Mouse (Mus musculus): Measurements from ENCODE around the gene Zbtb11. TPM values are rescaled to one million over a fixed set of nuclear protein-coding genes. Genes with fewer than 3 reads are reported as not detected.
"Not testable (repeated sequence)": the region's sequence is repeated elsewhere in the genome, so short reads cannot be mapped to it uniquely, and the experiment has no call there.

Gene Zbtb11
- polyA plus RNA-seq, 1 experiment from 2014 or later = 10.9 TPM

DNA sequence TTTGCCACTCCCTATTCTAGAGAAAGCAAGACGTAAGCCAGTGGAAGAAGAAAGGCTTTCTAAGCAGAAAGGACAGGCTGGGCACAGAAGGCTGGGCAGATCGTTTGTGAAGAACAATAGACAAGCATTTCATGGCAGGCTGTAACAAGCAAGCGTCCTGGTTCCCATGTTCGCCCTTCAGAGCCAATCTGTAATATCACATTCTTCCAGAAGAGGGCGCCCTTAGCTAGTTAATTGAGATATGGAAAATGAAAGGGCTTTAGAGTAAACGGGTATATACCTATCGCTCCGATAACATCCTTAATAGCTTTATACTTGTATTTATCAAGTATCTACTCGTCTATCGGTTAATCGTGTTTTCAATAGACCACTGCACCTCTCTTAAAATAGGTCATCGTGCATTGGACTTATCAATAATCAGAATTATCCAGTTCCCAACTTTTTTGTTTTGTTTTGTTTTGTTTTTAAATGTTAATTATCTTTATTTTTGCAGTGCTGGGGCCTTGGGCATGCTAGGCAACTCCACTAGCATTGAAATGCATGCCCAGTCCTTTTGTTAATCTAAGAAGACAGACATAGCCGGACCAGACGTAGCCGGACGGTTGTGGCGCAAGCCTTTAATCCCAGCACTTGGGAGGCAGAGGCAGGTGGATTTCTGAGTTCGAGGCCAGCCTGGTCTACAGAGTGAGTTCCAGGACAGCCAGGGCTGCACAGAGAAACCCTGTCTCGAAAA is 22.6 kb upstream of the Zbtb11 start:
- 25% methylated on average over 19 of the region's 19 CpGs for WGBS (ENCODE audit: insufficient replicate concordance)
- Histone ChIP-seq H3K4me2 (peak overlapping the region; percentile 64), H3K27me3 (no peaks in the 10 kb centered on the region), H3K36me3 (no peaks in the 10 kb centered on the region), H3K27ac (no peak overlapping the region), H3K4me1 (replicated peaks) (peaks cover 7% of the 10 kb centered on the region), H3K9ac (peak overlapping the region; percentile 46), H3K9me3 (replicated peaks) (no peaks in the 10 kb centered on the region), H3K4me3 (replicated peaks) (peak overlapping the region; percentile 48)
- peak; percentile 59 for ATAC-seq (ENCODE audit: low read depth)
- peak; percentile 76 for DNase-seq

DNA sequence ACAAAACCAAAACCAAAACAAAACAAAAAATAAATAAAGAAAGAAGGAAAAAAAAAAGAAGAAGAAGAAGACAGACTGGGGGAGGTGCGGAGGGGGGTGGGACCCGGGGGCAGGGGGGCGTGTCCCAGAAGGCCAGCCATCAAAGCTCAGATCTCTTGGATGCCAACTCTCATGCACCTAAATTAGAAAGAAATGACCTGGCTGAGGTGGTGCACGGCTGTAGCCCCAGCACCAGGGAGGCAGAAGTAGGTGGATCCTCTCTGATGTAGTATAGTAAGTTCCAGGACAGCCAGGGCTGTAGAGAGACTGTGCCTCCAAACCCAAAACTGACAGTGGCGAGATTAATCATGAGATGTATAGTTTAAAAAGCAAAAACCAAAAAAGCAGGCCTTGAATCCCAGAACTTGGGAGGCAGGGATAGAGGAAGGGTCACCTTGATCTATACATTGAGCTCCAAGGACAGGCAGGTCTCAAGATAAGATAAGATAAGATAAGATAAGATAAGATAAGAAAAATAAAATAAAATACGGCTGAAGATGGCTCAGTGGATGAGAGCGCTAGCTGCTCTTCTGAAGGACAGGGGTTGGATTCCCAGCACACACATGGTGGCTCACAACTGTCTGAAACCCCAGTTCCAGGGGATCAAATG is 21.9 kb upstream of the Zbtb11 start:
- Histone ChIP-seq H3K36me3 (no peaks in the 10 kb centered on the region), H3K4me2 (peak overlapping the region; percentile 64), H3K27me3 (no peaks in the 10 kb centered on the region), H3K27ac (no peak overlapping the region), H3K4me3 (replicated peaks) (peak overlapping the region; percentile 48; the same call in 1 of the 2 replicates), H3K9ac (peak overlapping the region; percentile 46), H3K9me3 (replicated peaks) (no peaks in the 10 kb centered on the region), H3K4me1 (replicated peaks) (peaks cover 7% of the 10 kb centered on the region)
- DNase-seq (no peak), ATAC-seq (ENCODE audit: low read depth) (peak; percentile 49; the same call in 1 of the 2 replicates)
- 45% methylated on average over 7 of the region's 7 CpGs for WGBS (ENCODE audit: insufficient replicate concordance)

DNA sequence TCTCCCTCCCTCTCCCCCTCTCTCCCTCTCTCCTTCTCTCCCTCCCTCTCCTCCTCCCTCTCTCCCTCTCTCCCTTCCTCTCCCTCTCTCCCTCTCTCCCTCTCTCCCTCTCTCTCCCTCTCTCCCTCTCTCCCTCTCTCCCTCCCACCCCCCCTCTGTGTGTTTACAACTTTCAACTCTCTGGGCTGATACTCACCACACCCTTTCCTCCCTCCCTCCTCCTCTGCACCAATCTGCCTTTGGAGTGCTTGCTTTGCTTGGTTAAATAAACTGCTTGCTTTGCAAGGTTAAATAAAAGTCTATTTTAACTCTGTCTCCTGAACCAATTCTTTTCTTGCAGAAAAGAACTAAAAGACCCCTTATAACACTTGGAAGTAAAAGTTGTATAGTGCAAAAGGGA is 20.9 kb upstream of the Zbtb11 start:
- Histone ChIP-seq H3K36me3 (no peaks in the 10 kb centered on the region), H3K27me3 (no peaks in the 10 kb centered on the region)

DNA sequence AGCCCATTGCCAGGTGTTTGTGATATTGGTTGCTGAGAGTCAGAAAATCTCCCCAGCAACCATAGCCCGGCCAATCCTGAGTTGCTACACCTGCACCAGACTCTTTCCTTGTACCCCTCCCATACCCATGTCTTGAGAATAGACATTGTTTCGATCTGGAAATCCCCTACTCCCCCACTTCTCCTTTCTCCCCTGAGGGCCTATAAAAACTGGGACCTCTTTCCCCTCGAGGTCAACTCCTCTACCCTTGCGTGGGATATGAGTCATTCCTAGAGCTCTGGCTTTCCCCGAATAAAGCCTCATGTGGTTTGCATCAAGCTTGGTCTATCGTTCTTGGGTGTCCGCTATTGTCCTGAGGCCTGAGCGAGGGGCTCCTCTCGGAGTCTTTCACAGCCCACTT is 19.5 kb upstream of the Zbtb11 start:
- 76% methylated on average over 9 of the region's 9 CpGs for WGBS (ENCODE audit: insufficient replicate concordance)

More for the DNA sequence above, 20.9 kb upstream of the Zbtb11 start:
- ATAC-seq (ENCODE audit: low read depth) = no peak
- DNase-seq = no peak
- no peak overlapping the region for H3K4me2 ChIP-seq
- H3K4me3 ChIP-seq (replicated peaks) = no peak overlapping the region
- H3K9ac ChIP-seq = no peak overlapping the region
- no peak overlapping the region for H3K27ac ChIP-seq
- H3K9me3 ChIP-seq (replicated peaks) = no peaks in the 10 kb centered on the region
- peaks cover 7% of the 10 kb centered on the region for H3K4me1 ChIP-seq (replicated peaks)

DNA sequence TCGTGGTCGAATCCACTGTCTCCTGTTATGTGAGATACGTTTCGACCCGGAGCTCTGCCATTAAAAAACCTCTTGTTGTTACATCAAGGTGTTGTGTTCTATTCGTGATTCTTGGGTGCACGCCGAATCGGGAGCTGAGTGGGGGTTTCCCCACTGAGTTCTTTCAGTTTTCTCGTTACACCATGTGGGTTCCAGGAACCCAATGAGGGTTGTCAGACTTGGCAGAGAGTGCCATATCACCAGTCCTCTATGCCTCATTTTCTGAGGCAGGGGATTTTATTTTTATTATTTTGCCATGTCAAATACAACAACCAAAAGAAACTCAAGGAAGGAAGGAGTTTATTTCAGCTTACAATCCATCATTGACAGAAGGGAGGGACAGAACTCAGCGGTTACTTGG is 10.6 kb upstream of the Zbtb11 start:
- not testable (repeated sequence) for H3K4me2 ChIP-seq; H3K27ac ChIP-seq; DNase-seq; H3K27me3 ChIP-seq; H3K36me3 ChIP-seq; H3K4me3 ChIP-seq (replicated peaks); H3K9me3 ChIP-seq (replicated peaks); ATAC-seq (ENCODE audit: low read depth); H3K9ac ChIP-seq
- WGBS (ENCODE audit: insufficient replicate concordance) = 84% methylated on average over 6 of the region's 11 CpGs
- H3K4me1 ChIP-seq (replicated peaks) = peaks cover 21% of the 10 kb centered on the region

More for the DNA sequence above, 19.5 kb upstream of the Zbtb11 start:
- H3K27ac ChIP-seq; H3K36me3 ChIP-seq; H3K4me1 ChIP-seq (replicated peaks); H3K9ac ChIP-seq; H3K4me2 ChIP-seq; H3K27me3 ChIP-seq; H3K4me3 ChIP-seq (replicated peaks); ATAC-seq (ENCODE audit: low read depth); DNase-seq; H3K9me3 ChIP-seq (replicated peaks): not testable (repeated sequence)

DNA sequence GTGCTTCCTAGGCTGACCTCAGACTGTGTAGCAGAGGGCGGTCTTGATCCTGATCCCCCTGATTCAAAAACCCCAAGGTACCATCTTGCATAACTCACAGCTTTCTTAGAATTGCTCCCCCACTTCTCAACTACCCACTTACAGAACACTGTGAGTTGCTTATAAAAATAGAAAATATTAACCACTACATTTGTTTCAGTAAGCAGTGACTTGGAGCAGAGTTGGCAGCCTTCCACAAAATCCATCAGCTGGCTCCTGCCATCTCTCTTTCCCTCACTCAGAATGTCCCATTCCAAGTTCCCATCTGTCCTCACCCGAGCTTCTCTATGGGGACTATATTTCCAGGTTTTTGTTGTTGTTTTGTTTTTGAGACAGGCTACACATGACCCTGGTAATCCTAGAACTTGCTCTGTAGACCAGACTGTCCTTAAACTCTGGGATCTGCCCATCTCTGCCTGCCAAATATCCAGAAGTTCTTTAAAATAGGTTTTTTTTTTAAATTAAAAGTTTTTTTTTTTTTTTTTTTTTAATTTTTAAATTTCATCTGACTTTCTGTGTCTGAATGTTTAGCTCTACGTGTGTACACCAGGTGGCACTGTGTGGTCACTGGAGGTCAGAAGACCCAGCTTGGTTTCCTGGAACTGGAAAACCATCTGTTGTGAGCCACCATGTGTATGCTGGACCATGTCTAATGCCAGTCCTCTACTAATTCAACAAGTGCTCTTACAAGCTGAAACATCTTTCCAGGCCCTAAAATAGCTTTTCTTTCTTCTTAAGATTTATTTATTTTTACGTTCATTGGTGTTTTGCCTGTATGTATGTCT is 9.3 kb upstream of the Zbtb11 start:
- no peak for ATAC-seq (ENCODE audit: low read depth)
- H3K4me3 ChIP-seq (replicated peaks) = no peak overlapping the region
- H3K27ac ChIP-seq = no peak overlapping the region
- H3K4me2 ChIP-seq = no peak overlapping the region
- peak; percentile 19 for DNase-seq
- H3K9me3 ChIP-seq (replicated peaks) = no peaks in the 10 kb centered on the region
- no peaks in the 10 kb centered on the region for H3K27me3 ChIP-seq
- peaks cover 17% of the 10 kb centered on the region for H3K36me3 ChIP-seq
- H3K4me1 ChIP-seq (replicated peaks) = peaks cover 32% of the 10 kb centered on the region
- WGBS (ENCODE audit: insufficient replicate concordance) = 55% methylated on average over 4 of the region's 4 CpGs
- no peak overlapping the region for H3K9ac ChIP-seq

DNA sequence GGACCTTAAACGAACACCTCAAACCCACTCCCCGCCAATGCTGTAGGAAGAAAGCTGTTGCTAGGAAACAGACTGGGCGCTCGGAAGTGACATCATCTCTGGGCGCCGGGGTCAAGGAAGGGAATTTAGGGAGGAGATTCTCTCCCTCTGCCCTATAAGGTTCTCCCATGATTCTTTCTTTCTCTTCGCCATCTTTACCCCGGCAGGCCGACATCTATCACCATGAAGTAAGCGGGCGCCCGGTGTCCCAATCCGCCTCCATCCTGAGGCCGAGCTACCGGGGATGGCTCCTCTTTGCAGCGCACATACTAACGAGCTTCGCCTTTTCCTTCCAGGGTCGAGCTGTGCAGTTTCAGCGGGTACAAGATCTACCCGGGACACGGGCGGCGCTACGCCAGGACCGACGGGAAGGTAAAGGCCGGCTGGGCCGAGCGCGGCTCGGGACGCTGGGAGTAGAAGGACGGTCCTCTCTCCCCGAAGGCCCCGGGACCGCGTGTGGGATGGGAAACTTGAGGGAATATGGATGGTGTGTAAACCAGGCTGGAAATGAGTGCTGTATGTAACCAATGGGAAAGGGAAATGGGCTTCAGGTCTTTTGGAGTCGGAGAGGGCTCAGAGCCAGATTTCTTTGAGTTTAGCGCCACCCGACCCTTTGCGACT is 7.3 kb upstream of the Zbtb11 start, which contains the start of gene Rpl24:
Gene Rpl24 (plus strand): TSS at position 64 of the 660 bp plus-strand sequence.
- ATAC-seq (ENCODE audit: low read depth) = peak; percentile 89
- WGBS (ENCODE audit: insufficient replicate concordance) = under 1% methylated on average over 42 of the region's 42 CpGs
- peak; percentile 86 for DNase-seq
- peak within 1 kb of the TSS; percentile 86 for H3K4me3 ChIP-seq (replicated peaks)
- H3K27me3 ChIP-seq = no peaks in the 10 kb centered on the region
- H3K27ac ChIP-seq = peak within 1 kb of the TSS; percentile 82
- peaks cover 51% of the 10 kb centered on the region for H3K4me1 ChIP-seq (replicated peaks)
- H3K9ac ChIP-seq = peak within 1 kb of the TSS; percentile 91
- H3K9me3 ChIP-seq (replicated peaks) = no peaks in the 10 kb centered on the region
- peak within 1 kb of the TSS; percentile 92 for H3K4me2 ChIP-seq
- H3K36me3 ChIP-seq = peaks cover 37% of the 10 kb centered on the region

DNA sequence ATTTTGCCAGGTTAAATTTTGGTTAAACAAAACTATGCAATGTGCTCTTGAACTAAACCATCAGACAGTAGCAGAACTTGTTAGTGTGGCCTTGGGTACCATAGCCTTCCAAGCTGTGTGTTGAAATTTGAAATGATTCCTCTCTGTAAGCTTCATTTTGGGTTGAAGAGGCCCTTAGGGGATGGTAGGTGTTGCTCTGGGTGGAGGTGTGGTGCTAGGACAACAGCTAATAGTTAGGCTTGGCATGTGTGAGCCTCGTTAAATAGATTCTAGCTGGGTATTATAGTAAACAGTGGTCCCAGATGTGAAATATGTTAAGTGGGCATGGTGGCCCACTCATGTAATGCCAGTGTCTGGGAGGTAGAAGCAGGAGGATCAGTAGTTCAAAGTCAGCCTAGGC is 6.5 kb upstream of the Zbtb11 start:
- no peaks in the 10 kb centered on the region for H3K9me3 ChIP-seq (replicated peaks)
- H3K27me3 ChIP-seq = no peaks in the 10 kb centered on the region
- DNase-seq = no peak
- peaks cover 46% of the 10 kb centered on the region for H3K36me3 ChIP-seq
- WGBS (ENCODE audit: insufficient replicate concordance) = 10% methylated on average over 1 of the region's 1 CpGs
- peaks cover 60% of the 10 kb centered on the region for H3K4me1 ChIP-seq (replicated peaks)
- H3K4me2 ChIP-seq = peak overlapping the region; percentile 92
- peak overlapping the region; percentile 86 for H3K4me3 ChIP-seq (replicated peaks)
- ATAC-seq (ENCODE audit: low read depth) = no peak
- peak overlapping the region; percentile 91 for H3K9ac ChIP-seq
- H3K27ac ChIP-seq = peak overlapping the region; percentile 82

DNA sequence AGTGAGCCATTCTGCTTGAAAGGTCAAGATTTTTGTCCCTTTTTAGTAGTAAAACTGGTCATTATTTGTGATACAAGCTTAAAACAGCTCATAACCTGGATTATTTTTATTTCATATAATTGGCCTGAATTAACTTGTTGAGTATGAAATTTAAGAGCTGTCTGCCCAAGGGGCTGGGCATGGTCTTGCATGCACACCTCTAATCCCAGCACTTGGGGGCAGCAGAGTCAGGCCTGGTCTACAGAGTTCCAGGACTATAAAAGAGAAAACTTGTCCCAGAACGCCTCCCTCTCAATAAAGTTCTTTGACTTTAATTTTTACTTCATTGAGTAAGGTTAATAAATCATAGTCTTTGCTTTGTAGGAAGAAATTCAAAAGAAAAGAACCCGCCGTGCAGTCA is 4.5 kb upstream of the Zbtb11 start:
- Histone ChIP-seq H3K4me2 (peak overlapping the region; percentile 42; the same call in 1 of the 2 replicates), H3K4me1 (replicated peaks) (peaks cover 69% of the 10 kb centered on the region), H3K4me3 (replicated peaks) (no peak overlapping the region; the same call in 1 of the 2 replicates), H3K27ac (0 out of 2 replicates have a peak overlapping the region, but pooled peaks have one; percentile 1), H3K9me3 (replicated peaks) (no peaks in the 10 kb centered on the region), H3K27me3 (no peaks in the 10 kb centered on the region), H3K9ac (0 out of 2 replicates have a peak overlapping the region, but pooled peaks have one; percentile 40), H3K36me3 (peaks cover 52% of the 10 kb centered on the region)
- no peak for ATAC-seq (ENCODE audit: low read depth)
- DNase-seq = peak; percentile 33
- WGBS (ENCODE audit: insufficient replicate concordance) = 87% methylated on average over 3 of the region's 3 CpGs

DNA sequence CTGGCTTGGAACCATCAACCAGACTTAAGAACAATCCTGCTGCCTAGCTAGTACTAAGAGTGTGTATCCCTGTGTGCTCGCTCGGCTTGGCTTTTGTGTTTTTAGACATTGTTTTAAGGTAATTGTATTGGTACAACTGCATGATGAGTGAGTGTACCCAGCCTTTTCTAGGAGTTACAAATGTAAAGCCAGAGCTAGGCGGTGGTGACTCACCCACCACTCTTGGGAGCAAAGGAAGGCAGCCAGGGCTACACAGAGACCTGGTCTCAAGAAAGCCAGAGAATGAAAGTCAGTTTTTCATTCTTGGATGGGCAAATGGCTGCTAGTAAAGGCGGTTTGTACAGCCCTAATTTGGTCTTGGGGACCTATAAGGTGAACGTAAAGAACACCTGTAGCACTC is 3.3 kb upstream of the Zbtb11 start:
- Histone ChIP-seq H3K36me3 (peaks cover 52% of the 10 kb centered on the region), H3K4me3 (replicated peaks) (no peak overlapping the region), H3K4me2 (no peak overlapping the region), H3K27ac (no peak overlapping the region), H3K9me3 (replicated peaks) (no peaks in the 10 kb centered on the region), H3K4me1 (replicated peaks) (peaks cover 71% of the 10 kb centered on the region), H3K27me3 (no peaks in the 10 kb centered on the region), H3K9ac (no peak overlapping the region)
- ATAC-seq (ENCODE audit: low read depth) (no peak), DNase-seq (no peak)
- 86% methylated on average over 5 of the region's 5 CpGs for WGBS (ENCODE audit: insufficient replicate concordance)

Data from liver, embryonic 13.5 days (tissue).